Mouse (Mus musculus): ENCODE measurements around the gene Atl2. TPM values are rescaled to one million over a fixed set of nuclear protein-coding genes. Genes with fewer than 3 reads are reported as not detected.

The Atl2 gene
- polyA plus RNA-seq, 1 experiment = 61.0 TPM

DNA sequence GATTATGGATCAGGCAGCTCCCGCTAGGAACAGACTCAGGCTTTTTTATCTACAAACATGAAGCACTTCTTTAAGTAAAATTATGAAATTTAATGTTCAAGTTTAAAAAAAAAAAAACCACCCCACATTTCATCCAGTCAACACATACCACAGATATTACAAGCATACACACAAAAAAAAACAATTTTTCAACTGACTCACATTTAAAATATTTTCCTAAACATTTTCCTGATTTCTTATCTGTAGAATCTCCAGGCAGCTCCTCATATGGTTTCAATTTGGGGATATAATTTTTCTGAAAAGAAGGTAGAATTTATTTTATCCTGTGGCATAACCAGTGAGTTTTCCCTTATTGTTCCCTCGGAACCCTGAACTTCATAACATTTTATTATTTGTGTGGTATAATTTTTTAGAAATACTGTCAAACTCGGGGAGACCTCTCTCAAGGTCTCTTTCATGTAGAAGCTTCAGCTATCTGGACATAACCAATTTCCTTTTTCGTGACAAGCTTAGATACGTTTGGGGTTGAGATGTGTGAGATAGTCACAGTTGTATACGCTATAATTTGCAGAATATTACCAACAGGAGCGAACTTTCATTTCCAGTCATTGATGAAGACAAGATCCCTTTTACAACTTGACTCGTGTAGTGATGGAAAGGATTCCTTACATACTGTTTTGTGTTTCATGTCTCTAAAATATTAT lies 11.0 kb upstream of the Atl2 start:
- Histone ChIP-seq H3K4me1 (replicated peaks; ENCODE audit: control insufficient read depth, insufficient read depth, low read length) (peaks cover 5% of the 10 kb centered on the region; the same call in 1 of the 2 replicates), H3K27ac (ENCODE audit: control insufficient read depth, insufficient read depth, low read length) (no peak overlapping the region), H3K27me3 (ENCODE audit: control insufficient read depth, insufficient read depth, low read length) (no peaks in the 10 kb centered on the region), H3K36me3 (ENCODE audit: control insufficient read depth, insufficient read depth, low read length) (no peaks in the 10 kb centered on the region), H3K4me3 (ENCODE audit: control insufficient read depth, insufficient read depth, low read length) (no peak overlapping the region)
- DNase-seq = no peak
- TF ChIP-seq CTCF (IDR thresholded peaks at IDR 0.05; ENCODE audit: borderline replicate concordance, control insufficient read depth, extremely low read depth, insufficient read depth, low read length, poor library complexity) (no peak), POLR2A (IDR thresholded peaks at IDR 0.05; ENCODE audit: control insufficient read depth, extremely low read depth, insufficient read depth, low read length, poor library complexity) (no peak)
- 87% methylated on average over 8 of the region's 8 CpGs for WGBS

DNA sequence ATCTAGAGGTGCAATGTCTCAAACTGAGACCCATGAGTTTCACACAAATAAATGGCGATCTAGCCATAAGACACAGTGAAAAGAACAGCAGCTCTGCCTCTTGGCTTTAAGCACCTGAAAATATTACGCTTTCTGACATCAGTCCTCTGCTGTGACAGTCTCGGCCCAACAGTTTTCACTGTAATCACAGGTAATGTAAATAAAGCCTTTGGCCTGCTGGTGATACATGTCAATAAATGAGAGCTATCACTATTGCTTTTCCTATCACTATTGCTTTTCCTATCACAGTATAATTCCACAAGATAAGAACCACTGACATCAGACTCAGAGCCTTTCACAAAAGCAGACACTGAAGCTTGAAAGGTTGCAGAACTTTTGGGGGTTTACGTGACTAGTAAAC lies 8.7 kb upstream of the Atl2 start:
- no peak for DNase-seq
- H3K27me3 ChIP-seq (ENCODE audit: control insufficient read depth, insufficient read depth, low read length) = no peaks in the 10 kb centered on the region
- TF ChIP-seq POLR2A (IDR thresholded peaks at IDR 0.05; ENCODE audit: control insufficient read depth, extremely low read depth, insufficient read depth, low read length, poor library complexity) = no peak
- TF ChIP-seq CTCF (IDR thresholded peaks at IDR 0.05; ENCODE audit: borderline replicate concordance, control insufficient read depth, extremely low read depth, insufficient read depth, low read length, poor library complexity) = no peak
- H3K36me3 ChIP-seq (ENCODE audit: control insufficient read depth, insufficient read depth, low read length) = no peaks in the 10 kb centered on the region
- no peak overlapping the region for H3K4me3 ChIP-seq (ENCODE audit: control insufficient read depth, insufficient read depth, low read length)
- 95% methylated on average over 4 of the region's 4 CpGs for WGBS
- no peaks in the 10 kb centered on the region for H3K4me1 ChIP-seq (replicated peaks; ENCODE audit: control insufficient read depth, insufficient read depth, low read length)
- H3K27ac ChIP-seq (ENCODE audit: control insufficient read depth, insufficient read depth, low read length) = no peak overlapping the region

DNA sequence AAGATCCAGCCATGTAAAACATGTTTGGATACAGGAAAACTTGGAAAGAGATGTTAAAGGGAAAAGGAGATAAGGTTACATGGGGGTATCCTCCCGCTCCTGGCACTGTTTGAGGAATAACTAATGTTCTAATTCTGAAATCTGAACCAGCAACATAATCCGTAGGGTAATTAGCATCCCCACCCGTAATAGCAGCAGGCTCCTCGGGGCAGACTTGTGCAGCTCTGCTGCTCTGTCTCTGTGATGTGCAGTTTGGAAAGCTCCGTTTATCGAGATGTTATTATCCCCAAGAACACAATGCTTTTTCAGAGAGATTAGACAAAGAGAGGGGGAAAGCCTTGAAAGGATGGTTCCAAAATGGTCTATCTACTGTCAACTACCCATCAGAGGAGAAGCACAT lies 5.3 kb upstream of the Atl2 start:
- no peak overlapping the region for H3K4me3 ChIP-seq (ENCODE audit: control insufficient read depth, insufficient read depth, low read length)
- H3K36me3 ChIP-seq (ENCODE audit: control insufficient read depth, insufficient read depth, low read length) = no peaks in the 10 kb centered on the region
- DNase-seq = no peak
- no peak overlapping the region for H3K27ac ChIP-seq (ENCODE audit: control insufficient read depth, insufficient read depth, low read length)
- WGBS = 88% methylated on average over 6 of the region's 6 CpGs
- no peaks in the 10 kb centered on the region for H3K27me3 ChIP-seq (ENCODE audit: control insufficient read depth, insufficient read depth, low read length)
- H3K4me1 ChIP-seq (replicated peaks; ENCODE audit: control insufficient read depth, insufficient read depth, low read length) = peaks cover 6% of the 10 kb centered on the region
- no peak for TF ChIP-seq POLR2A (IDR thresholded peaks at IDR 0.05; ENCODE audit: control insufficient read depth, extremely low read depth, insufficient read depth, low read length, poor library complexity)
- no peak for TF ChIP-seq CTCF (IDR thresholded peaks at IDR 0.05; ENCODE audit: borderline replicate concordance, control insufficient read depth, extremely low read depth, insufficient read depth, low read length, poor library complexity)

DNA sequence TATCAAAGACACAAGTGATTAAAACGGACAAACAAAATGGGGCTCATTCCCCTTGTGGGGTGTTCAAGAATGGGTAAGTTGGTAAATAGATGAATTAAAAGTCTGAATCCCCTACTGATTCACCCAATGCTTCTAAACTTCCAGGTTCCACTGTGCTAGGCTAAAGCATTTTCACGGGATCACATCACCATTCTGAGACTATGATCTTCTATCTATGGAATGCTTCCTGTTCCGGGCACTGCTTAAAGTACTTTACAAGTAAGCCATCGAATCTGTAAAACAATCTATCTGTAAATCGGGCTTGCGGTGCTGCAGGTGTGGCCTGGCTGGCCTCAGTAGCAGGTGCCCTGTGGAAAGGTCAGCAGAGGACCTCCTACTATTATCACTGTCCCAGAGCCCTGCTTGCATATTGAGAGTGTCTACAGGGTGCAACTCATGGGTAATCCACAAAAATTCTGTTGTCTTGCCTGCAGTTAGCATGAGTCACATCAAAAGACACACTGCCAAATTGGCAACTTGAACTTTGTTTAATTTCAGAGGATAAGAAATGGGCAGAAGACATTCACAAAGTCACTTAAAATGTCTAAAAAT lies 2.3 kb upstream of the Atl2 start:
- 92% methylated on average over 6 of the region's 6 CpGs for WGBS
- no peak for DNase-seq
- Histone ChIP-seq H3K27me3 (ENCODE audit: control insufficient read depth, insufficient read depth, low read length) (no peaks in the 10 kb centered on the region), H3K27ac (ENCODE audit: control insufficient read depth, insufficient read depth, low read length) (no peak overlapping the region), H3K36me3 (ENCODE audit: control insufficient read depth, insufficient read depth, low read length) (no peaks in the 10 kb centered on the region), H3K4me3 (ENCODE audit: control insufficient read depth, insufficient read depth, low read length) (no peak overlapping the region), H3K4me1 (replicated peaks; ENCODE audit: control insufficient read depth, insufficient read depth, low read length) (peaks cover 13% of the 10 kb centered on the region)
- TF ChIP-seq POLR2A (IDR thresholded peaks at IDR 0.05; ENCODE audit: control insufficient read depth, extremely low read depth, insufficient read depth, low read length, poor library complexity) (no peak), CTCF (IDR thresholded peaks at IDR 0.05; ENCODE audit: borderline replicate concordance, control insufficient read depth, extremely low read depth, insufficient read depth, low read length, poor library complexity) (no peak)

DNA sequence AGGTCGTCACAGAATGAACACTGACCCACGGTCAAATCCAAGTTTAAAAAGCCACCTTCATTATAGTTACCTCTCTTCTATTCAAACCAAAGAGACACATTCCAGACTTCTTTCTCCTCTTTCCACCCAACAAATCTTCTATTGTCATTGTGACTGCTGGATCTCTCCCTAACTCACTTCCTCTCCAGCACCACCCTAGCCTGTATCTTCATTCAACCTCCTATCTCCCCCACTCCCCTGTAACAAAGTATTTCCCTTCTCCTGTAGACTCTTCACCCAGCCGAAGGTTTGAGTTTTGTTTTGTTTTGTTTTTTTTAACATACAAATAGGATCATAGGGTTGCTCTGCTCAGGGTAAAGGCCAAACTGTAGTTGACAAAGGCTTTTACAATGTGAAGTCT lies 1.7 kb upstream of the Atl2 start:
- peaks cover 15% of the 10 kb centered on the region for H3K4me1 ChIP-seq (replicated peaks; ENCODE audit: control insufficient read depth, insufficient read depth, low read length)
- TF ChIP-seq CTCF (IDR thresholded peaks at IDR 0.05; ENCODE audit: borderline replicate concordance, control insufficient read depth, extremely low read depth, insufficient read depth, low read length, poor library complexity) = no peak
- no peak for TF ChIP-seq POLR2A (IDR thresholded peaks at IDR 0.05; ENCODE audit: control insufficient read depth, extremely low read depth, insufficient read depth, low read length, poor library complexity)
- no peak overlapping the region for H3K4me3 ChIP-seq (ENCODE audit: control insufficient read depth, insufficient read depth, low read length)
- no peak overlapping the region for H3K27ac ChIP-seq (ENCODE audit: control insufficient read depth, insufficient read depth, low read length)
- H3K36me3 ChIP-seq (ENCODE audit: control insufficient read depth, insufficient read depth, low read length) = no peaks in the 10 kb centered on the region
- no peaks in the 10 kb centered on the region for H3K27me3 ChIP-seq (ENCODE audit: control insufficient read depth, insufficient read depth, low read length)
- 94% methylated on average over 3 of the region's 3 CpGs for WGBS
- no peak for DNase-seq

DNA sequence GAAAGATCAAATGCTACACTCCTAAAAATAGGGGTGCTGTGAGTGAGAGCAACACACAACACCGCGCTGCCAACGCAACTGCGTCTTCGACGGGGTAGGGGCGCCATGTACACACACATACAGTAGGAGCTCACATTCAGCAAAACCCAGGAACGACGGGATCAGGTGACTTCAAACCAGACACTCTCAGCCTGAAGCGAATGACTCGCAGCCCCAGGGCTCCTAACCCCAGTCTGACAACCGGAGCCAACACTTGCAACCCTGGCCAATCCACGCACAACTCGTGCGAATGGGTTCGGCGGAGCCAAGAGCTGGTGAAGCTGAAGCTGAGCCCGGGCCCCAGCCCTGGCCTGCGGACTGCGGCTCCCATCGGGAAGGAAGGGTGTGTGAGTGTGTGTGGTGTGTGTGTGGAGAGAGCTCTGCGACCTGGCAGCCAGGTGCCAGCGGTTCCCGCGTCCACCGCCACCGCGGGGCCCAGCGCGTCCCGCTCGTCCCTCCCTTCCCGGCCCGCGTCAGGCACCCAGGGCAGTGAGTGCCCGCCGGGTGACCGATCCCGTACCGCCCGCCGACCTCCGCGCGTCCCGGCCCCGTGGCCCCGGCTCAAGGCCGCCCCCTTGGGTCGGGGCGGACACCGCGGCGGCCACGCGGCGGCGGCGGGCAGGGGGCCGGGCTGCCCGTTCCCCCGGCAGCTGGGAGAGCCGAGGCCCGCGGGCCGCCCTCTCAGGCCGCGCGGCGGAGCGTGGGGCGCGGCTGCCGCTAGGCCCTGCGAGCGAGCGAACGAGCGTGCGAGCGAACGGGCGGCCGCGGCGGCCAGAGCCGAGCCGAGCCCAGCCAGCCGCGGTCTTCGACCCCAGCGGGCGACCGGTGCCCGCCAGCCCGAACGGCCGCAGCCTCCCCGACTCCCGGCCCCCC lies 696 bp downstream of the Atl2 start:
- Histone ChIP-seq H3K27ac (ENCODE audit: control insufficient read depth, insufficient read depth, low read length) (peak overlapping the region; percentile 73), H3K4me3 (ENCODE audit: control insufficient read depth, insufficient read depth, low read length) (peak overlapping the region; percentile 81), H3K27me3 (ENCODE audit: control insufficient read depth, insufficient read depth, low read length) (no peaks in the 10 kb centered on the region), H3K36me3 (ENCODE audit: control insufficient read depth, insufficient read depth, low read length) (no peaks in the 10 kb centered on the region), H3K4me1 (replicated peaks; ENCODE audit: control insufficient read depth, insufficient read depth, low read length) (peaks cover 23% of the 10 kb centered on the region)
- peak; percentile 77 for DNase-seq
- WGBS = under 1% methylated on average over 100 of the region's 100 CpGs
- peak; percentile 58 for TF ChIP-seq POLR2A (IDR thresholded peaks at IDR 0.05; ENCODE audit: control insufficient read depth, extremely low read depth, insufficient read depth, low read length, poor library complexity)
- 0 out of 2 replicates have a peak, but pooled peaks have one; percentile 35 for TF ChIP-seq CTCF (IDR thresholded peaks at IDR 0.05; ENCODE audit: borderline replicate concordance, control insufficient read depth, extremely low read depth, insufficient read depth, low read length, poor library complexity)
